Mouse (Mus musculus): Measurements from ENCODE around the gene Olfr1126. TPM values are rescaled to one million over a fixed set of nuclear protein-coding genes. Genes with fewer than 3 reads are reported as not detected.
"Not testable (repeated sequence)": the region's sequence is repeated elsewhere in the genome, so short reads cannot be mapped to it uniquely, and the experiment has no call there.

Gene Olfr1126
- polyA plus RNA-seq, 1 experiment = not detected

GRCm38 (mm10) chr2:87481158-87481557 is 27.4 kb downstream of the Olfr1126 start:
- Histone ChIP-seq H3ac (ENCODE audit: control insufficient read depth, insufficient read length, low read depth) (no peak overlapping the region), H3K4me3 (ENCODE audit: insufficient read depth, poor library complexity, severe bottlenecking) (no peak overlapping the region), H3K79me2 (ENCODE audit: control insufficient read depth, insufficient read depth) (no peaks in the 10 kb centered on the region), H3K27me3 (ENCODE audit: control insufficient read depth, insufficient read depth, insufficient read length) (no peaks in the 10 kb centered on the region), H3K36me3 (ENCODE audit: control insufficient read depth, insufficient read depth) (no peaks in the 10 kb centered on the region), H3K79me3 (ENCODE audit: low read depth) (no peaks in the 10 kb centered on the region)
- TF ChIP-seq MYOG (IDR thresholded peaks at IDR 0.05; ENCODE audit: control insufficient read depth, extremely low read depth, insufficient read length) = no peak
- TF ChIP-seq CTCF (IDR thresholded peaks at IDR 0.05; ENCODE audit: control insufficient read depth, insufficient read depth, insufficient read length) = no peak
- no peak for TF ChIP-seq MYOD1 (IDR thresholded peaks at IDR 0.05; ENCODE audit: control insufficient read depth, insufficient read length, low read depth)
- TF ChIP-seq FOSL1 (IDR thresholded peaks at IDR 0.05; ENCODE audit: insufficient read depth, low read length, poor library complexity, severe bottlenecking) = no peak
- no peak for TF ChIP-seq MAX (IDR thresholded peaks at IDR 0.05)
- no peak for TF ChIP-seq CEBPB (IDR thresholded peaks at IDR 0.05; ENCODE audit: low read depth)

GRCm38 (mm10) chr2:87482276-87482675 is 28.5 kb downstream of the Olfr1126 start:
- H3K4me3 ChIP-seq (ENCODE audit: insufficient read depth, poor library complexity, severe bottlenecking) = no peak overlapping the region
- no peaks in the 10 kb centered on the region for H3K79me2 ChIP-seq (ENCODE audit: control insufficient read depth, insufficient read depth)
- H3ac ChIP-seq (ENCODE audit: control insufficient read depth, insufficient read length, low read depth) = no peak overlapping the region
- no peak for TF ChIP-seq MYOD1 (IDR thresholded peaks at IDR 0.05; ENCODE audit: control insufficient read depth, insufficient read length, low read depth)
- no peak for TF ChIP-seq FOSL1 (IDR thresholded peaks at IDR 0.05; ENCODE audit: insufficient read depth, low read length, poor library complexity, severe bottlenecking)
- TF ChIP-seq MAX (IDR thresholded peaks at IDR 0.05) = no peak
- no peak for TF ChIP-seq USF1 (IDR thresholded peaks at IDR 0.05; ENCODE audit: low read depth)
- TF ChIP-seq CTCF (IDR thresholded peaks at IDR 0.05; ENCODE audit: control insufficient read depth, insufficient read depth, insufficient read length) = no peak
- H3K36me3 ChIP-seq (ENCODE audit: control insufficient read depth, insufficient read depth) = no peaks in the 10 kb centered on the region
- no peaks in the 10 kb centered on the region for H3K79me3 ChIP-seq (ENCODE audit: low read depth)
- H3K27me3 ChIP-seq (ENCODE audit: control insufficient read depth, insufficient read depth, insufficient read length) = no peaks in the 10 kb centered on the region

- H3K36me3 ChIP-seq (ENCODE audit: control insufficient read depth, insufficient read depth); H3K4me3 ChIP-seq (ENCODE audit: insufficient read depth, poor library complexity, severe bottlenecking); H3K27me3 ChIP-seq (ENCODE audit: control insufficient read depth, insufficient read depth, insufficient read length); H3K79me2 ChIP-seq (ENCODE audit: control insufficient read depth, insufficient read depth); H3ac ChIP-seq (ENCODE audit: control insufficient read depth, insufficient read length, low read depth); H3K79me3 ChIP-seq (ENCODE audit: low read depth): not testable (repeated sequence)
These were observed 43.2 kb downstream of the Olfr1126 start, which contains the start of gene Pramel7 for GRCm38 (mm10) chr2:87496993-87497392. Gene Pramel7 (minus strand): TSS chr2:87497093.

- no peak within 1 kb of the TSS for H3K4me3 ChIP-seq (ENCODE audit: insufficient read depth, poor library complexity, severe bottlenecking)
- H3K79me3 ChIP-seq (ENCODE audit: low read depth) = no peaks in the 10 kb centered on the region
- H3K79me2 ChIP-seq (ENCODE audit: control insufficient read depth, insufficient read depth) = no peaks in the 10 kb centered on the region
- TF ChIP-seq USF1 (IDR thresholded peaks at IDR 0.05; ENCODE audit: low read depth) (no peak), CEBPB (IDR thresholded peaks at IDR 0.05; ENCODE audit: low read depth) (no peak), MAX (IDR thresholded peaks at IDR 0.05) (no peak), FOSL1 (IDR thresholded peaks at IDR 0.05; ENCODE audit: insufficient read depth, low read length, poor library complexity, severe bottlenecking) (no peak), MYOD1 (IDR thresholded peaks at IDR 0.05; ENCODE audit: control insufficient read depth, insufficient read length, low read depth) (no peak)
- H3ac ChIP-seq (ENCODE audit: control insufficient read depth, insufficient read length, low read depth) = no peak within 1 kb of the TSS
- no peaks in the 10 kb centered on the region for H3K36me3 ChIP-seq (ENCODE audit: control insufficient read depth, insufficient read depth)
- no peaks in the 10 kb centered on the region for H3K27me3 ChIP-seq (ENCODE audit: control insufficient read depth, insufficient read depth, insufficient read length)
These were observed 52.5 kb downstream of the Olfr1126 start, which contains the start of gene Pramel6 for GRCm38 (mm10) chr2:87506265-87506664. Gene Pramel6 (plus strand): TSS chr2:87506565.

Other genes starting within 250 kb of the Olfr1126 start
- gene Olfr1113, start 245.0 kb upstream of the Olfr1126 start, polyA plus RNA-seq (2012; fragmentation: generic; extraction: Trizol) = not detected
- not detected for gene Olfr1115, start 205.9 kb upstream of the Olfr1126 start, polyA plus RNA-seq (2012; fragmentation: generic; extraction: Trizol)
- not detected for gene Olfr1116, start 186.4 kb upstream of the Olfr1126 start, polyA plus RNA-seq (2012; fragmentation: generic; extraction: Trizol)
- gene Olfr1118, start 146.4 kb upstream of the Olfr1126 start, polyA plus RNA-seq (2012; fragmentation: generic; extraction: Trizol) = not detected
- gene Olfr1120, start 99.1 kb upstream of the Olfr1126 start, polyA plus RNA-seq (2012; fragmentation: generic; extraction: Trizol) = not detected
- not detected for gene Olfr1121, start 84.1 kb upstream of the Olfr1126 start, polyA plus RNA-seq (2012; fragmentation: generic; extraction: Trizol)
- gene Olfr1122, start 68.1 kb upstream of the Olfr1126 start, polyA plus RNA-seq (2012; fragmentation: generic; extraction: Trizol) = not detected
- not detected for gene Olfr1123, start 37.3 kb upstream of the Olfr1126 start, polyA plus RNA-seq (2012; fragmentation: generic; extraction: Trizol)
- gene Olfr1124, start 23.7 kb upstream of the Olfr1126 start, polyA plus RNA-seq (2012; fragmentation: generic; extraction: Trizol) = not detected
- not detected for gene Pramel7, start 43.1 kb downstream of the Olfr1126 start, polyA plus RNA-seq (2012; fragmentation: generic; extraction: Trizol)
- gene Pramel6, start 52.6 kb downstream of the Olfr1126 start, polyA plus RNA-seq (2012; fragmentation: generic; extraction: Trizol) = not detected
- gene Olfr153, start 77.8 kb downstream of the Olfr1126 start, polyA plus RNA-seq (2012; fragmentation: generic; extraction: Trizol) = not detected
- gene Olfr1128, start 91.6 kb downstream of the Olfr1126 start, polyA plus RNA-seq (2012; fragmentation: generic; extraction: Trizol) = not detected
- gene Olfr1129, start 119.9 kb downstream of the Olfr1126 start, polyA plus RNA-seq (2012; fragmentation: generic; extraction: Trizol) = not detected
- gene Olfr1130, start 152.2 kb downstream of the Olfr1126 start, polyA plus RNA-seq (2012; fragmentation: generic; extraction: Trizol) = not detected
- gene Olfr1131, start 173.1 kb downstream of the Olfr1126 start, polyA plus RNA-seq (2012; fragmentation: generic; extraction: Trizol) = not detected
- gene Olfr1132, start 183.6 kb downstream of the Olfr1126 start, polyA plus RNA-seq (2012; fragmentation: generic; extraction: Trizol) = not detected
- not detected for gene Olfr1133, start 193.4 kb downstream of the Olfr1126 start, polyA plus RNA-seq (2012; fragmentation: generic; extraction: Trizol)
- gene Olfr1134, start 204.5 kb downstream of the Olfr1126 start, polyA plus RNA-seq (2012; fragmentation: generic; extraction: Trizol) = not detected
- gene Olfr1135, start 219.7 kb downstream of the Olfr1126 start, polyA plus RNA-seq (2012; fragmentation: generic; extraction: Trizol) = not detected
- gene Olfr1136, start 240.0 kb downstream of the Olfr1126 start, polyA plus RNA-seq (2012; fragmentation: generic; extraction: Trizol) = not detected